ENCODE assay signal across 7 mouse cellular contexts in genomic region chr4:154634470-154635240, GRCm38 (mm10). TPM values are rescaled to one million over a fixed set of nuclear protein-coding genes. Genes with fewer than 3 reads are reported as not detected.
A peak's percentile ranks its signal among the peaks of the same experiment; 100 is the strongest.
DNase-seq lines count a peak whose midpoint lies in the region; ATAC-seq and TF ChIP-seq lines count a peak whose summit lies in the region.

No protein-coding gene starts in this region.

- peak overlapping the region; percentile 55 to 69 for H3K4me3 ChIP-seq in ES-E14 (ENCODE audit: insufficient read depth in 1 of 2, low read depth in 1 of 2, low read length in 2 of 2, poor library complexity in 1 of 2, severe bottlenecking in 1 of 2)
- H3K4me3 ChIP-seq in liver, embryonic 15.5 days (replicated peaks) = peak overlapping the region; percentile 59

- no peak overlapping the region for H3K27ac ChIP-seq in ES-E14 (ENCODE audit: insufficient read depth, low read depth, low read length, poor library complexity, severe bottlenecking)
- no peak overlapping the region for H3K27ac ChIP-seq in liver, embryonic 15.5 days (replicated peaks)

- peaks cover 95% of the 10 kb centered on the region for H3K27me3 ChIP-seq in liver, embryonic 15.5 days

- peak overlapping the region; percentile 68 for H3K4me2 ChIP-seq in liver, embryonic 15.5 days

- no peaks in the 10 kb centered on the region for H3K9me3 ChIP-seq in ES-E14 (ENCODE audit: control insufficient read depth, insufficient read depth, low read depth, low read length)
- no peaks in the 10 kb centered on the region for H3K9me3 ChIP-seq in liver, embryonic 15.5 days (replicated peaks)

- DNase-seq in ES-E14 (ENCODE audit: low read depth, low spot score) (no peak), adipocyte (ENCODE audit: low spot score) (no peak)
- peak; percentile 69 for DNase-seq in embryo, embryonic 10 days (ENCODE audit: low spot score)
- DNase-seq in heart, postnatal 36 days = peak; percentile 19 to 43
- no peak for DNase-seq in thymus, postnatal 10 days (ENCODE audit: low spot score in 2 of 2)
- no peak for DNase-seq in ovary, postnatal 14 days (ENCODE audit: low spot score)

- no peak for ATAC-seq in liver, embryonic 15.5 days (ENCODE audit: insufficient read depth)

- intact Hi-C loops in heart, postnatal 36 days (cut with DNase I) = loop anchor here (2.0 to 5.0 kb wide), 2 partner anchors 92 to 186 kb away; no protein-coding TSS in a partner anchor

- peak overlapping the region; percentile 48; the same call in 1 of the 2 replicates for H3K9ac ChIP-seq in ES-E14 (ENCODE audit: insufficient read depth, low read depth, low read length, poor library complexity, severe bottlenecking)
- H3K9ac ChIP-seq in liver, embryonic 15.5 days = 0 out of 2 replicates have a peak overlapping the region, but pooled peaks have one; percentile 32

- peaks cover 0 to 6% of the 10 kb centered on the region in 2 experiments; a peak in 1 of 4 replicates for H3K4me1 ChIP-seq in ES-E14 (ENCODE audit: control insufficient read depth in 2 of 2, insufficient read depth in 2 of 2, low read length in 2 of 2, poor library complexity in 1 of 2)
- peaks cover 13% of the 10 kb centered on the region for H3K4me1 ChIP-seq in liver, embryonic 15.5 days (replicated peaks)

- 16% methylated on average over 44 of the region's 44 CpGs for WGBS in liver, embryonic 15.5 days (ENCODE audit: insufficient replicate concordance)

- peaks cover 2% of the 10 kb centered on the region; the same call in 1 of the 2 replicates for H3K36me3 ChIP-seq in ES-E14 (ENCODE audit: control insufficient read depth, insufficient read depth, low read length, poor library complexity, severe bottlenecking)
- no peaks in the 10 kb centered on the region for H3K36me3 ChIP-seq in liver, embryonic 15.5 days (replicated peaks)

- in situ Hi-C loops in ES-E14 (cut with MboI; ENCODE audit: low sequenced_read_pairs in 2 of 2, unreplicated experiment in 2 of 2) = no loop called here

TF ChIP-seq in ES-E14, 5 proteins besides CTCF, POLR2A, EP300 and RAD21:
- TF ChIP-seq MAFK (IDR thresholded peaks at IDR 0.05; ENCODE audit: insufficient read depth, low read depth, low read length) = no peak
- no peak for TF ChIP-seq HCFC1 (IDR thresholded peaks at IDR 0.05; ENCODE audit: borderline replicate concordance, insufficient read depth, low read length)
- no peak for TF ChIP-seq ZNF384 (IDR thresholded peaks at IDR 0.05; ENCODE audit: low read depth, low read length)
- no peak for TF ChIP-seq ZC3H11A (IDR thresholded peaks at IDR 0.05; ENCODE audit: borderline replicate concordance, low read depth, low read length)
- no peak for TF ChIP-seq CHD2 (IDR thresholded peaks at IDR 0.05; ENCODE audit: low read depth, low read length)

RNA-seq across cellular contexts. Expression of gene Prdm16, which starts 2.0 kb away (rescaled TPM):
- total RNA-seq in ES-E14 (2012; rRNA removed) = 3.1 and 3.2 TPM in 2 replicates
- total RNA-seq in heart, postnatal 36 days (2021) = 10 to 100 TPM; 11.7 to 13.8 TPM
- 1.5 and 2.0 TPM in 2 replicates for polyA plus RNA-seq in liver, embryonic 15.5 days (2015; fragmentation: Nextera tagmentation; extraction: Ambion mirVana)

RNA-seq across cellular contexts. Expression of gene Actrt2, which starts 33.0 kb away (rescaled TPM):
- total RNA-seq in ES-E14 (2012; rRNA removed) = not detected in 2 replicates
- total RNA-seq in heart, postnatal 36 days (2021) = not detected
- not detected in 2 replicates for polyA plus RNA-seq in liver, embryonic 15.5 days (2015; fragmentation: Nextera tagmentation; extraction: Ambion mirVana)

Comparison
In these comparisons a context has a peak if more than half of its experiments do, and no peak if none do; other contexts are left out.
1. DNase-seq: peak in embryo, embryonic 10 days (single experiment) and heart, postnatal 36 days (2 of 2); none in ES-E14 (single experiment), adipocyte (single experiment), thymus, postnatal 10 days (0 of 2) and ovary, postnatal 14 days (single experiment).